Mouse (Mus musculus) B cell, adult 67 days (primary cell): ENCODE data around the gene Cdk8. TPM values are rescaled to one million over a fixed set of nuclear protein-coding genes. Genes with fewer than 3 reads are reported as not detected.

ENCODE experiments used
- total RNA-seq, 2 experiments: library from RNA; stranded (reverse); gene quantifications; 4 replicates each; pipeline ENCODE4 v1.2.4; 2023

Cdk8 gene
- total RNA-seq = 10 to 100 TPM; 58.0 to 61.0 TPM

GRCm38 (mm10) chr5:146230864-146231654 lies at the start of gene Cdk8:
TSS of gene Cdk8 (plus strand) at chr5:146231230.

GRCm38 (mm10) chr5:146185204-146185603 lies 45.8 kb upstream of the Cdk8 start, which contains the start of gene 1700001J03Rik:
TSS of gene 1700001J03Rik (minus strand) at chr5:146185304.

GRCm38 (mm10) chr5:146220879-146221714 lies 9.9 kb upstream of the Cdk8 start, which contains the start of gene Rnf6:
TSS of gene Rnf6 (minus strand) at chr5:146221555.

Other genes starting within 250 kb of the Cdk8 start
- not detected for gene Cyp3a25, start 221.6 kb upstream of the Cdk8 start, total RNA-seq
- gene Cyp3a59, start 152.0 kb upstream of the Cdk8 start, total RNA-seq = not detected
- not detected for gene Gm5565, start 70.7 kb upstream of the Cdk8 start, total RNA-seq
- gene Gm6309, start 60.5 kb upstream of the Cdk8 start, total RNA-seq = not detected
- gene 1700001J03Rik, start 45.9 kb upstream of the Cdk8 start, total RNA-seq = 1 to 10 TPM; 1.3 to 1.9 TPM
- gene Rnf6, start 9.7 kb upstream of the Cdk8 start, total RNA-seq = 10 to 100 TPM; 46.2 to 46.7 TPM
- not detected for gene Wasf3, start 153.8 kb downstream of the Cdk8 start, total RNA-seq